Mouse (Mus musculus) embryo, embryonic 10 days (tissue): ENCODE measurements at regions not wholly inside any gene's neighbourhood (a gene's known extent, or its start where the extent isn't known, plus 50 kb on each side); places are given as distances from the start of the nearest gene placed in this dataset.
A peak's percentile ranks its signal among the peaks of the same experiment; 100 is the strongest.
"Not testable (repeated sequence)": the region's sequence is repeated elsewhere in the genome, so short reads cannot be mapped to it uniquely, and the experiment has no call there.

Source experiments
- DNase-seq: peaks from one replicate; pipeline ENCODE4 v3.0.0-alpha.2; 2015; ENCODE audit warnings: low spot score

GRCm38 (mm10) chr13:13888847-13889246 is 65.4 kb upstream of the B3galnt2 start:
- DNase-seq: not testable (repeated sequence)

GRCm38 (mm10) chr13:13889297-13890120 is 64.8 kb upstream of the B3galnt2 start:
- peak; percentile 96 for DNase-seq

- DNase-seq: not testable (repeated sequence)
These were observed 52.1 kb upstream of the B3galnt2 start for GRCm38 (mm10) chr13:13902186-13902585.
